Mouse (Mus musculus) stomach, postnatal 0 days (tissue): ENCODE data around the gene Cabp4. TPM values are rescaled to one million over a fixed set of nuclear protein-coding genes. Genes with fewer than 3 reads are reported as not detected.

Experiments
- ATAC-seq: fragments of 200-750 bp; cut with Nextera tagmentation; 2 replicates; pipeline ENCODE4 v1.8.0; 2017; ENCODE audit not compliant: low FRiP score, low TSS enrichment
- DNase-seq: peaks from one replicate; pipeline ENCODE4 v3.0.0-alpha.2; 2016; ENCODE audit warnings: low spot score
- H3K27ac ChIP-seq: fragments of 300-500 bp; sonication (generic); replicated peaks from 2 replicates; pipeline ENCODE4 v1.5.1; 2014; ENCODE audit warnings: mild to moderate bottlenecking, control low read depth
- H3K27me3 ChIP-seq: fragments of 300-500 bp; sonication (generic); 2 replicates; pipeline ENCODE4 v1.6.1; 2014; ENCODE audit warnings: low read length; ENCODE audit not compliant: control insufficient read depth, insufficient read depth
- H3K36me3 ChIP-seq: fragments of 300-500 bp; sonication (generic); 2 replicates; pipeline ENCODE4 v1.6.1; 2014; ENCODE audit warnings: low read length, mixed read lengths; ENCODE audit not compliant: control insufficient read depth, insufficient read depth
- H3K4me1 ChIP-seq: fragments of 300-500 bp; sonication (generic); replicated peaks from 2 replicates; pipeline ENCODE4 v1.6.1; 2014; ENCODE audit warnings: antibody characterized with exemption; ENCODE audit not compliant: control insufficient read depth, insufficient read depth
- H3K4me2 ChIP-seq: fragments of 300-500 bp; sonication (generic); replicated peaks from 2 replicates; pipeline ENCODE4 v1.6.1; 2014; ENCODE audit warnings: low read depth, mild to moderate bottlenecking, control low read depth, moderate library complexity
- H3K4me3 ChIP-seq: fragments of 300-500 bp; sonication (generic); 2 replicates; pipeline ENCODE4 v1.5.1; 2014; ENCODE audit warnings: low read depth, low read length, control low read depth
- H3K9ac ChIP-seq: fragments of 300-500 bp; sonication (generic); 2 replicates; pipeline ENCODE4 v1.6.1; 2014; ENCODE audit warnings: mild to moderate bottlenecking, low read length, control low read depth, mixed read lengths
- H3K9me3 ChIP-seq: fragments of 300-500 bp; sonication (generic); 2 replicates; pipeline ENCODE4 v1.6.1; 2016; ENCODE audit warnings: low read length; ENCODE audit not compliant: control insufficient read depth
- CTCF ChIP-seq: IDR thresholded peaks from 2 replicates; pipeline ENCODE4 v1.5.1; 2016; ENCODE audit warnings: antibody characterized with exemption, low read depth, mild to moderate bottlenecking, moderate library complexity
- EP300 ChIP-seq: optimal IDR thresholded peaks from 2 replicates; pipeline ENCODE3; 2016; ENCODE audit warnings: antibody characterized with exemption
- WGBS: fragments of 180-500 bp; shearing (Covaris S2); extraction: QIAGEN DNeasy Blood & Tissue Kit; methylation state at CpG from one replicate; pipeline ENCODE4 v1.1.7; 2014; 5-methylcytosine and 5-hydroxymethylcytosine counted together
- polyA plus RNA-seq: library from polyadenylated mRNA; unstranded; fragments of >200 nt; fragmentation: Nextera tagmentation; extraction: Ambion mirVana; gene quantifications from 2 replicates; pipeline ENCODE4 v1.2.1, GENCODE M21; 2015

Cabp4 gene
- polyA plus RNA-seq, 1 experiment from 2014 or later, result not detected

DNA sequence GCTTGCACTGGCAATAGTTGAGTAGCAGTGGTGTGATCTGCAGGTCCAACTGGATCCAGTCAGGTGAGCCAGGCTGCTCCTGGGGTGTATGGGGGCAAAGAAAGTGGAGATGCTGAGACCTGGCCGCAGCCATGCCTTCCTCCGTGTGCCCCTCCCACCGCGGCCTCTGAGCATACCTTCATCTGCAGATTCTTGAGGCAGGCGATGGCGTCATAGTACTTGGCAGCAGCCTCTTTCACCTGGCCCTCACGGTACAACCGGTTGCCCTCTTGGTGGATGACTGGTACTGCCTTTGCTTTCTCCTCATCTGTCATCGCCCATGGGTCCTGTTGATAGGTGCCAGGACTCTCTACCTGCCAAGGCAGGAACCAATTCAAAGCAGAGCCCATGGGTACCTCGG is 28.7 kb downstream of the Cabp4 start:
- H3K9ac ChIP-seq, result no peak overlapping the region
- no peak overlapping the region for H3K4me3 ChIP-seq
- H3K27ac ChIP-seq, result no peak overlapping the region
- 94% methylated on average over 10 of the region's 10 CpGs for WGBS
- no peaks in the 10 kb centered on the region for H3K27me3 ChIP-seq
- no peaks in the 10 kb centered on the region for H3K4me1 ChIP-seq
- ATAC-seq (no peak), DNase-seq (no peak)
- peaks cover 21% of the 10 kb centered on the region for H3K36me3 ChIP-seq
- H3K9me3 ChIP-seq, result no peaks in the 10 kb centered on the region
- H3K4me2 ChIP-seq, result no peak overlapping the region
- TF ChIP-seq CTCF (no peak), EP300 (no peak)

DNA sequence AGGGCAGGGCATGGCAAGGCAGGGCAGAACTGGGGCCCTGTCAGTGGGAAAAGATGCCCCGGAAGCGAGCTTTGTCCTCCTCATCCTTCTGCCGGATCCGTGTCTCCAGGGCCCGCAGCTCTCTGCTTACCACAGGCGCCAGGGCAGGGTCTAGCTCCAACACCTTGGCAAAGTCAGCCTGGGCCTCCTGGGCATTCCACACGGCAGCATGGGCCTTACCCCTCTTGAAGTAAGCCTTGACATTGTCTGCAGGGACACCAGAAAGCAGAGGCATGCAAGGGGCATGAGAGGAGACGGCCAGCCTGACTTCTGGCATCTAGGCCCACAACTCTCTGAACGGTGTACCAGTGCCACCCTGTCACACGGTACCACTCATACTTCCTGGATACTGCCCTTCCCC is 29.3 kb downstream of the Cabp4 start:
- TF ChIP-seq CTCF (no peak), EP300 (no peak)
- WGBS, result 88% methylated on average over 10 of the region's 10 CpGs
- no peak for ATAC-seq
- Histone ChIP-seq H3K4me1 (no peaks in the 10 kb centered on the region), H3K4me2 (no peak overlapping the region), H3K27ac (no peak overlapping the region), H3K36me3 (peaks cover 21% of the 10 kb centered on the region), H3K27me3 (no peaks in the 10 kb centered on the region), H3K4me3 (no peak overlapping the region), H3K9me3 (no peaks in the 10 kb centered on the region), H3K9ac (no peak overlapping the region)
- DNase-seq, result no peak

DNA sequence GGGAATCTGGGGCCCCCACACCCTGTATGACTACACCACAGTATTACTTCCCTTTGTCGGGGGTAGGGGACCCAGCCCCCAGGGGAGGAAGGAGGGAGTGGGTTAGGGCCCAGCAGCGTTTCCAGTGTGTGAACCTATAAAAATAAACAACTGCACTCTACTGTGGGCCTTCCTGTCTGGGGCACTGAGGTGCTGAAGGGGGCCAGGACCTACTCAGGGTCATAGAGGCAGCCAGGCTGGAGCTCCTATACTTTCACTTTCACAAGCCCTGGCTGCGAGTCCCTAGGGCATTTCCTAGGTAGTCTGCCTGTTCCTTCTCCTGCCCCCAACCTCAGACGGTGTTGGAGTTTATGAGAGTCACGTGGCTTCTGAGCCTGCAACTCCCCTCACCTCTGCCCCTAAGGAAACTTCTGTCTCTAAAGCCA is 30.0 kb downstream of the Cabp4 start:
- Histone ChIP-seq H3K36me3 (peaks cover 21% of the 10 kb centered on the region), H3K9me3 (no peaks in the 10 kb centered on the region), H3K27me3 (no peaks in the 10 kb centered on the region), H3K4me2 (no peak overlapping the region), H3K4me1 (no peaks in the 10 kb centered on the region), H3K27ac (peak overlapping the region; percentile 13; the same call in 1 of the 2 replicates), H3K9ac (no peak overlapping the region), H3K4me3 (no peak overlapping the region)
- 25% methylated on average over 5 of the region's 5 CpGs for WGBS
- ATAC-seq (peak; percentile 19; the same call in 1 of the 2 replicates), DNase-seq (no peak)
- no peak for TF ChIP-seq EP300
- TF ChIP-seq CTCF, result no peak

DNA sequence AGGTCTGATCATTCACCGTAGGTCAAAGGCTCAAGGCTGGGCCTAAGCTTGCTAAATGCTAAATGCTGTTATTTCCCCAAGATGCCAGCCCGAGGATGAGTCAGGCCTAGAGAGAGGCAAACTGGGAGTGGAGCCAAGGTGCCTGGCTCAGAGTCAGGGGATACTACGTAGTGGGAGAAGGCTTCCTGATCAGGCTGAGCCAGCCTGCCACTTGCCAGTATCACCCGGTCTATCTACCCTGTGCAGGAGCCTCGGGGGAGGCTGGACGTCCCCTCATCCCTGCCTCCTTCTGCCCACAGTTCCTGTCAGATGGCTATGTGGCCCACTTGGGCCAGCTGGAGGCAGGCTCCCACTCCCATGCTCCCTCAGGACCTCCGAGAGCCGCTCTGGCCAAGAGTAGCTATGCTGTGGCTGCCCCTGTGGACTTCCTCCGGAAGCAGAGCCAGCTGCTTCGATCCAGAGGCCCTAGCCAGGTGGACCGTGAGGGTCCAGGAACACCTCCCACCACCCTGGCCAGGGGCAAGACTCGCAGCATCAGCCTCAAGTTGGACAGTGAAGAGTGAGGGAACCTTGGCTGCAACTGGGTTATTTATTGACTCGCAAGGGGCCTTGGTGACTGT is 30.5 kb downstream of the Cabp4 start:
- Histone ChIP-seq H3K36me3 (peaks cover 19% of the 10 kb centered on the region), H3K4me1 (no peaks in the 10 kb centered on the region), H3K9ac (0 out of 2 replicates have a peak overlapping the region, but pooled peaks have one; percentile 1), H3K4me2 (no peak overlapping the region), H3K4me3 (no peak overlapping the region), H3K27ac (peak overlapping the region; percentile 13; the same call in 1 of the 2 replicates), H3K27me3 (no peaks in the 10 kb centered on the region), H3K9me3 (no peaks in the 10 kb centered on the region)
- DNase-seq (peak; percentile 52), ATAC-seq (peak; percentile 41)
- WGBS, result 66% methylated on average over 13 of the region's 13 CpGs
- TF ChIP-seq EP300 (no peak), CTCF (no peak)

DNA sequence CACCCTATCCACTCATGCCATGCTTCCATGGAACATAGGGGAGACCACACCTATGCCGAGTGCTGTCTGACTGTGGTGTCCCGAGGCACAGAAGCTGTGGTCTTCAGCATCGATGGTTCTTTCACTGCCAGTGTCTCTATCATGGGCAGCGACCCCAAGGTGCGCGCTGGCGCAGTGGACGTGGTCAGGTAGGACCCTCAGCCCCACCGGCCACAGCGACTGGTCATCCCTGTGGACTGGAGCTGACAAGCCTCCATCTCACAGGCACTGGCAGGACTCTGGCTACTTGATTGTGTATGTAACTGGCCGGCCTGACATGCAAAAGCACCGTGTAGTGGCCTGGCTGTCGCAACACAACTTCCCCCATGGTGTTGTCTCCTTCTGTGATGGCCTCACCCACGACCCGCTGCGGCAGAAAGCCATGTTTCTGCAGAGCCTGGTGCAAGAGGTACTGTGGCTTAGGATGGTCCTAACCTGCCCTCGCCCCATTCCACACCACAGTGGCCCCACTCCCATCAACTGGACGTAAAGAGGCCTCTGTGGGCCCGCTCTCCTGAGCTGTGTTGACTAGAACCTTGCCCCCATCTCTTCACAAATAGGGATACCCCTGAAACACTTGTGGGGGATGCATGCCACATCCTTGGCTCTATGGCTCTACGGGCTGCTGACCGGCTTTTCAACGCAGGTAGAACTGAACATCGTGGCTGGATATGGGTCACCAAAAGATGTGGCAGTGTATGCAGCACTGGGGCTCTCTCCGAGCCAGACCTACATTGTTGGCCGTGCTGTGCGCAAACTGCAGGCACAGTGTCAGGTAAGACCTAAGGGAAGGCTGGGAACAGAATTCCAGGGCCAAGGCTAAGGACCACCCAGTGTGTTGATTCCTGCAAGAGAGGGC is 31.5 kb downstream of the Cabp4 start:
- 95% methylated on average over 26 of the region's 26 CpGs for WGBS
- no peaks in the 10 kb centered on the region for H3K27me3 ChIP-seq
- no peak overlapping the region for H3K4me2 ChIP-seq
- no peaks in the 10 kb centered on the region for H3K9me3 ChIP-seq
- ATAC-seq (no peak), DNase-seq (no peak)
- no peak overlapping the region for H3K4me3 ChIP-seq
- H3K9ac ChIP-seq, result no peak overlapping the region
- H3K27ac ChIP-seq, result no peak overlapping the region
- no peak for TF ChIP-seq EP300
- TF ChIP-seq CTCF, result no peak
- peaks cover 17% of the 10 kb centered on the region for H3K36me3 ChIP-seq
- no peaks in the 10 kb centered on the region for H3K4me1 ChIP-seq

DNA sequence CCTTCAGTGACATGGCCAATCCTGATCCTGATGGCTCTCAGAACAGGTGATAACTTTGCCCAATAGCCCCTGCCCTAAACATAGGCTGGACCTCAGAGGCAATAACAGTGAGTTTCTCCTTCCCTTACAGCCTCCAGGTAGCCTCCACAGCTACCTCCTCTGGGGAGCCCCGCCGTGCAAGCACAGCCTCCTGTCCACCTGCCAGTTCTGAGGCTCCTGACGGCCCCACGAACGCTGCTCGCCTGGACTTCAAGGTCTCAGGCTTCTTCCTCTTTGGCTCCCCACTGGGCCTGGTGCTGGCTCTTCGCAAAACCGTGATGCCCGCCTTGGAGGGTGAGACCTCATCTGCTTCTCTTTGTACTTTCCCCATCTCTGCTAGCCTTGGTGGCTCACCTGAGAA is 35.3 kb downstream of the Cabp4 start:
- no peaks in the 10 kb centered on the region for H3K4me1 ChIP-seq
- no peak overlapping the region for H3K9ac ChIP-seq
- H3K4me3 ChIP-seq, result no peak overlapping the region
- ATAC-seq (no peak), DNase-seq (no peak)
- H3K27ac ChIP-seq, result no peak overlapping the region
- H3K9me3 ChIP-seq, result no peaks in the 10 kb centered on the region
- WGBS, result 87% methylated on average over 9 of the region's 9 CpGs
- H3K4me2 ChIP-seq, result no peak overlapping the region
- no peaks in the 10 kb centered on the region for H3K27me3 ChIP-seq
- peaks cover 5% of the 10 kb centered on the region; the same call in 1 of the 2 replicates for H3K36me3 ChIP-seq
- TF ChIP-seq EP300, result no peak
- no peak for TF ChIP-seq CTCF
